Mouse (Mus musculus) gastrocnemius, postnatal 36 days (tissue): ENCODE data around the gene Ripply3. TPM values are rescaled to one million over a fixed set of nuclear protein-coding genes. Genes with fewer than 3 reads are reported as not detected.
A peak's percentile ranks its signal among the peaks of the same experiment; 100 is the strongest.

Source experiments
- DNase-seq, 2 experiments: peaks; one replicate each; pipeline ENCODE4 v3.0.0; 2022
- intact Hi-C: fragments of 180-260 bp; cut with DNase I; formaldehyde crosslinking; loops from one replicate; pipeline ENCODE4 v1.15.1; 2025
- long read RNA-seq, 2 experiments: library from polyadenylated mRNA; stranded (forward); transcript quantifications; one replicate each; pipeline ENCODE4 v2.0.0; 2021
- total RNA-seq, 2 experiments: library from RNA; stranded (reverse); gene quantifications; 2 replicates each; pipeline ENCODE4 v1.2.3; 2021

Gene Ripply3
- total RNA-seq: under 1 TPM; 0.61 to 0.81 TPM
- long read RNA-seq, experiment 1: 0 reads
- long read RNA-seq, experiment 2, partial matches to known transcripts: 1 of 4 reads
- long read RNA-seq, experiment 2, other reads (novel, unspliced or antisense): 0 of 4 reads

- intact Hi-C loops: no loop called here
Observed at GRCm38 (mm10) chr16:94327781-94328711, at the start of gene Ripply3. Gene Ripply3, plus strand, starts transcription at chr16:94328420.

GRCm38 (mm10) chr16:94283972-94284371, 44.2 kb upstream of the Ripply3 start:
- intact Hi-C loops: no loop called here
- no peak for DNase-seq

More at GRCm38 (mm10) chr16:94327781-94328711, at the start of gene Ripply3:
- peak; percentile 22 to 45 for DNase-seq

- intact Hi-C loops: no loop called here
- no peak for DNase-seq
Observed at GRCm38 (mm10) chr16:94287826-94288225, 40.4 kb upstream of the Ripply3 start.

GRCm38 (mm10) chr16:94289138-94290072, 38.8 kb upstream of the Ripply3 start:
- intact Hi-C loops: no loop called here

GRCm38 (mm10) chr16:94290073-94290999, 37.9 kb upstream of the Ripply3 start:
- intact Hi-C loops: no loop called here
- peak; percentile 57 to 70 for DNase-seq

More at GRCm38 (mm10) chr16:94289138-94290072, 38.8 kb upstream of the Ripply3 start:
- no peak for DNase-seq

GRCm38 (mm10) chr16:94291141-94291540, 37.1 kb upstream of the Ripply3 start:
- intact Hi-C loops: no loop called here
- DNase-seq: no peak

GRCm38 (mm10) chr16:94298081-94298480, 30.1 kb upstream of the Ripply3 start:
- intact Hi-C loops: no loop called here
- DNase-seq: no peak

- intact Hi-C loops: no loop called here
Observed at GRCm38 (mm10) chr16:94299210-94299609, 29.0 kb upstream of the Ripply3 start.

GRCm38 (mm10) chr16:94301194-94301593, 27.0 kb upstream of the Ripply3 start:
- intact Hi-C loops: no loop called here
- no peak for DNase-seq

More at GRCm38 (mm10) chr16:94299210-94299609, 29.0 kb upstream of the Ripply3 start:
- no peak for DNase-seq

GRCm38 (mm10) chr16:94301696-94302095, 26.5 kb upstream of the Ripply3 start:
- intact Hi-C loops: no loop called here
- no peak for DNase-seq

GRCm38 (mm10) chr16:94302274-94303202, 25.7 kb upstream of the Ripply3 start:
- peak in 1 of 2 experiments; percentile 27 for DNase-seq
- intact Hi-C loops: no loop called here

- no peak for DNase-seq
Observed at GRCm38 (mm10) chr16:94303203-94303535, 25.1 kb upstream of the Ripply3 start.

GRCm38 (mm10) chr16:94307526-94307925, 20.7 kb upstream of the Ripply3 start:
- no peak for DNase-seq
- intact Hi-C loops: no loop called here

More at GRCm38 (mm10) chr16:94303203-94303535, 25.1 kb upstream of the Ripply3 start:
- intact Hi-C loops: no loop called here

GRCm38 (mm10) chr16:94307942-94308341, 20.3 kb upstream of the Ripply3 start:
- no peak for DNase-seq
- intact Hi-C loops: no loop called here

- no peak for DNase-seq
- intact Hi-C loops: no loop called here
Observed at GRCm38 (mm10) chr16:94309025-94309424, 19.2 kb upstream of the Ripply3 start.

- intact Hi-C loops: no loop called here
- DNase-seq: no peak
Observed at GRCm38 (mm10) chr16:94311416-94311815, 16.8 kb upstream of the Ripply3 start.

- no peak for DNase-seq
- intact Hi-C loops: no loop called here
Observed at GRCm38 (mm10) chr16:94311931-94312330, 16.3 kb upstream of the Ripply3 start.

GRCm38 (mm10) chr16:94312663-94313228, 15.5 kb upstream of the Ripply3 start:
- intact Hi-C loops: no loop called here

More at GRCm38 (mm10) chr16:94312663-94313228, 15.5 kb upstream of the Ripply3 start:
- DNase-seq: peak; percentile 65 to 71
